Mouse (Mus musculus) cerebellum, postnatal 4 days (tissue): ENCODE results near the gene Glb1.
"Not testable (repeated sequence)": the region's sequence is repeated elsewhere in the genome, so short reads cannot be mapped to it uniquely, and the experiment has no call there.

Source experiments
- DNase-seq, 2 experiments: peaks; one replicate each; pipeline ENCODE4 v3.0.0; 2022; ENCODE audit warnings: low spot score in 2 of 2, mixed read lengths in 1 of 2

Glb1 gene

DNA sequence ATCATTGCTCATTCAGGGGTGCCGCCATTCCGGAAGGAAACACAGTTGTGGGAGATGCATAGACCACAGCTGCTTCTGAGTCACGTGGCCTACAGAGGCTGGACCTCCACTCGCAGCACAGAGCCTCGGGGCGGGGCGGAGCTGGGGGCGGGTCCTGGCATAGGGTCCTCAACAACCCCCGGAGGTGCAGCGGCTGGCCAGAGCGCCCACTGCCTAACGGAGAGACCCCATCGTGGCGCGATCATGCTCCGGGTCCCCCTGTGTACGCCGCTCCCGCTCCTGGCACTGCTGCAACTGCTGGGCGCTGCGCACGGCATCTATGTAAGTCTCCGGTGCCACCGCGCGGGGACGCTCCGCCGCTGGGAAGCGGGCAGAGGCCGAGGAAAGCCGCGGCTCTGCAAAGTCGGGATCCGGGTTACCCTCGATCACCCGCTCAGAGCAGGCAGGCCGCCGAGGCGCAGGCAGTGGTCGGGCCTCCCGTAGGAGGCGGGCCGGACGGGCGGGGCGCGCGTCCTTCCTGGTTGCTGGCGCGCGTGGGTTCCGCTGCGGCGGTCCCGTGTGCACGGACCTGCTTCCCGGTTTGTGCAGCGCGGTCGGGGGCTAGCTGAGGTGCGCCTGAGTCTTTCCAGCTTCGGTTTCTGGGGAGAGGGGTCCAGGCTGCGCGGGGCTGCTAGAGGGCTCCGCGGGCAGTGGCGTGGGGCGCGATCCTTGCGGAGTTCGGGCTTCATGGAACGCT is at the start of gene Glb1, which contains the start of gene Tmppe:
Gene Glb1 (plus strand): TSS at position 128 of the 736 bp plus-strand sequence.
Gene Tmppe (plus strand): TSS at position 157 of the 736 bp plus-strand sequence.
- DNase-seq, result peak; percentile 58 to 75

DNA sequence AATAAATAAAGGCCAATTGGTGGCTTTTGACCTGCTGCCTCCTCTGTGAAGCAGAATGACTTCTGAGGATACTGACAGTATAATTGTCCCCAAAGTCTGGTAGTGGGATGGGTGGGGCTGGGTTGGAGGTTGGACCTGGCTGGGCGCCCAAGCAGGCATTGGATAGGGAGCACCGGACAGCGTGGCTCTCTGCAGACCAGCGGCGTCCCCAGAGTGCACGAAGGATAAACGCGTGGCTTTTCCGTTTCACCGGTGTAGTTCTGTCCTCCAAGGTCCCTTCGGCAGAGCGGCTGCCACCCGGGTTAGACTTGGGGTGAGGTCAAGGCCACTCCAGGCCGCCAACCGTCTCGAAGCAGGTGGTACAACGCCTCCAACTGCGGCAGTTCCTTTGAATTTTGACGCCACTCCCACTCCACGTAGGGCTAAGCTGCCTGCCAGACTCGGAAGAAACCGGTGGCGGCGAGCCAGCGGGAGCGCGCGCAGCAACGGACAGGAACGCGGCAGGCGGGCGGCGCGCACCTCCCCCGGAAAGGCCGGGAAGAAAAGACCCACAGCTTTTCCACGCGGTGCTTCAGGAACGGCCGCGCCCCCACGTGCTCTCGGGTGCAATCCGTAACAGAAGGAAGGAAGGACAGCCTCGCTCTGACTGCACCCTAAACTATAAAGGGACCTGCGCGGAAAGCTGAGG is 32.9 kb upstream of the Glb1 start:
- peak; percentile 56 to 77 for DNase-seq

DNA sequence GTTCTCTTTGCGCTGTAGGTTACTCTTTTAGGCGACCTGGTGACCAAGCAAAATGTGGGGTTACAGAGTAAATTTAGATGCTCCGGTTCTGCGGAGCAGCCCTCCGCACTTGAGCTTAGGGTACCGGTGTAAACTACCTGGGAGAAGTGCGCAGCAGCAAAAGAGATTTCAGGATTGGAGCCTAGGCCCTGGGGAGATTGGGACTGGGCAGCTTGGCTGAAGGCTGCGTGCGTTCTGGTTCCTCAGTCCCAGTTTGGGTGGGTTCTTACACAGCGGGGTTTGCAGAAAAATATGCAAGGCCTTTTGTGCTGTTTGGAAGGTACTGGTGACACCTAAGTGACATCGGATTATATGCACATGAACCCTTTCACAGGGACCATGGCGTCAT is 32.4 kb upstream of the Glb1 start:
- DNase-seq, result no peak

DNA sequence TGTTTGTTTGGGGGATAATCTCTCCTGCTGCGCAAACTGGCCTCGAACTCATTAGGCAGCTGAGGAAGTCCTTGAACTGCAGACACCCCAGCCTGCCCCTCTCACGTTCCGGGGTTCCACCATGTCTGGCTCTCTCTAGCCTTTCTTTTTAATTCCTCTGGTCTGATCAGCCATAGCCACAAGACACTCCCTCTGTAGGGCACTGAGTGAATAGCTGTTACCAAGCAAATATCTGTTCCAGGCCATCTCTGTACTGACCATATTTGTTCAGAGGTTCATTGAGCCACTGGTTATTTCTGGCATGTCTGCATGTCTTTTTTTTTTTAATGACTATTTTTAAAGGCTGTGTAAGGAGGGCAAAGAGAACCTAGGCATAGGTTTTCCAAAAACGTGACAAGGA is 31.5 kb upstream of the Glb1 start:
- not testable (repeated sequence) for DNase-seq

DNA sequence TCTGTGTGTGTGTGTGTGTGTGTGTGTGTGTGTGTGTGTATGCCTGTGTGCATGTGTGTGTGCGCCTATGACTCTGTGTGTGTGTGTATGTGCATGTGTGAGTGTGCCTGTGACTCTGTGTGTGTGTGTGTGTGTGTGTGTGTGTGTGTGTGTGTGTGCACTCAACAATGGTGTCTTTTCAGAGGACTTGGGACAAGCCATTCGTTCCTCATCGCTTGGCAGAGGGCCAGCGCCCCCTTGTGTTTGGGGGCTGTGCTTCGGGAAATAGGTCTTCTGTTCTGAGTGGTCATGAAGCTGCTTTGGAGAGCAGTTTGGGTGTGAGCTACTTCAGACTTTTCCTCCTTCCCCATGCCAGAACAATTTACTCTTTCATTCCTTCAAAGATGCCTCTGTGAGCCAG is 29.2 kb upstream of the Glb1 start:
- not testable (repeated sequence) for DNase-seq

DNA sequence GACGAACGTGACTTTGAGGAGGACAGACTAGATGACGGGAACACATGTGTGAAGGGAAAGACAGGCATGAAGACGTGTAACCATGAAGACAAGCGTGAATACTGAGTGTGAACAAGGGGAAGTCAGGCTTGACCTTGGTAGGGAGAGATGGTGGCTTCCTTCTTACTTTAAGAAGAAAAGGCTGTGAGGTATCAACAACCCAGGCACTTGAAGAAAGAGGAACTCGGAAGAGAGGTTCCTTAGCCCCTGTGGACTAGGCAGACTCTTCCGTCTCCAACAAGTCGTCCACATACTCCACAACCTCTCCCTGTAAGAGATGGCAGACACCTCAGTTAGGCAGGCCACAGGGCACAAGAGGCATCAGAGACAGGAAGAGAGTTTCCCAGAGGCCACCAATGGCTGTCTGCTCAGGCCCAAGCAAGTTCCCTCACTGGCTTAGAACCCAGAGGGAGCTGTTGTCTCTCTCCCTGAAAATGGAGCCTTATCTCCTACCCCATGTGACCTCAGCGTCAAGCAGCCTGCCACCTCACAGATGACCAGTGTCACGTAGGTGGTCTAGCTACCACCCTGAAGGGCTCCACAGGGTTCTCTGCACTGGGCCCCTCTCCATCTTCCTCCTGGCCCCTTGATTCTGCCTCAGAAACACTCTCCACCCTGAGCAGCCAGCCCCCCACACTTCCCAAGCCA is 25.5 kb upstream of the Glb1 start:
- DNase-seq, result no peak

DNA sequence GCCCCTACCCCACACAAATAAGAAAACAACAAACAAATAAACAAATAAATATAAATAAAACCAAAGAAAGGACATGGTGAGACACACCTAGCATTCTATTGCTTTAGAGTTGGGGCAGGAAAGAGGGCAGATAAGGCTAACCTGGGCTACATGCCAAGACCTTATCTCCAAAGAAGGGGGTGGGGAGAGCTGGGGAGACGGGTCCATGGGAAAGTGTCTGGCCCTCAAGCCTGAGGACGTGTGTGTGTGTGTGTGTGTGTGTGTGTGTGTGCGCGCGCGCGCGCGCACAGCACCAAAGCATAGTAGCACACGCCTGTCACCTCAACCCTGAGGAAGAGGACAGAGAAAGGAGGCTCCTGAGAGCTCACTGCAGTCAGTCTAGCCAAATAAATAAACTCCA is 23.7 kb upstream of the Glb1 start:
- DNase-seq, result no peak

DNA sequence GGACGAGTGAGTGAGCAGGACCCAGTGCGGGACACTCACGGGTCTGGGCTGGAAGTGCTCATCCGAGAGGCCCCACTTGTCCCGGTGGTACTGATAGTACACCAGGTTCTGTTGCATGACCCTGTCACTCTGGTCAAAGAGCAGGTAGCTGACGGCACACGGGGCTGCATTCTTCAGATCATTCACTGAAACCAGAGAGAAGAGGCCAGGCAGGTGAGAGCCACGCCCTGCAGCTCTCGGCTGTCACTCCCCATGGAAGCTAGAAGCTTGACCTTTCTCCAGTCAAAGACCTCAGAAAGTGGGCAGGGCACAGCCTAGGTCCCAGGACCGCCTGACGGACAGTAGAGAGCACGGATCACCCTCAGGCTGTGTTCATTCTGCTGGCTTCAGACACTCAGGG is 21.0 kb upstream of the Glb1 start:
- no peak for DNase-seq

DNA sequence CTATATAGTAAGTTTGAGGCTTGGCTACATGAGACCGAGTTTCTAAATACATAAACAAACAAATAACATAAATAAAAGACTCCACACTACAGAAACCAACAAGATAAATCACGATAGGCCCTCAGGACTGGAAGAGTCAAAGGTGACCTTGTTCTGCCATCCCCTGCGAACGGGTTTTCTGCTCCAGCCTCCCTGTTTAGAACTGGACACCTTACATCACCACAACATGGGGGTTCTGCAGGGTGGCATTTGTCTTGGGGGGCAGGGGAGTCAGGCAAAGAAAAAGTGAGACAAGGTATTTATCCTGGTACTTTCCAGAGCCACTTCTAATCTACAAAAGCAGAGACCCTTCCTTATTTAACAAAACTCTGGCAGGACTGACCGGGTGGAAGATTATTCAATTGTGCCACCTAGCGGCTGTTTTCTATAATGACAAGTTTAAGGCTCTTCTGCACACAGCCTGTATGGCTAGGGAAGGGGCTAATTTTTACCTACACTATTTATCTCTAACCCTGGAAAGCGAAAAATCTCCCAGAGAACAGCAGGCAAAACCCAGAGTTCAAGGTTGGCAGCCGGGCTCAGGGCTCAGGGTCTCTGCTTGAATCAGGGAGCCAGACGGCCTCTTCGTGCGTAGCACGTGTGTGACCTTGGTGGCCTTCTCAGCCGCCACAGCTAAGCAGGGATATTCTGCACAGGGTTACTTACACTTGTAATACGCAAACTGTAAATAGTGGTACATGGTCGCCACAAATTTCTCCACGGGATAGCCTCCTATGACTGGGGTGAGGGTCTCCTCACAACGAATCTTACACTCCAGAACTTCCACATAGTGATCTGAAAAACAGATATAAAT is 19.8 kb upstream of the Glb1 start:
- peak in 1 of 2 experiments; percentile 38 for DNase-seq

DNA sequence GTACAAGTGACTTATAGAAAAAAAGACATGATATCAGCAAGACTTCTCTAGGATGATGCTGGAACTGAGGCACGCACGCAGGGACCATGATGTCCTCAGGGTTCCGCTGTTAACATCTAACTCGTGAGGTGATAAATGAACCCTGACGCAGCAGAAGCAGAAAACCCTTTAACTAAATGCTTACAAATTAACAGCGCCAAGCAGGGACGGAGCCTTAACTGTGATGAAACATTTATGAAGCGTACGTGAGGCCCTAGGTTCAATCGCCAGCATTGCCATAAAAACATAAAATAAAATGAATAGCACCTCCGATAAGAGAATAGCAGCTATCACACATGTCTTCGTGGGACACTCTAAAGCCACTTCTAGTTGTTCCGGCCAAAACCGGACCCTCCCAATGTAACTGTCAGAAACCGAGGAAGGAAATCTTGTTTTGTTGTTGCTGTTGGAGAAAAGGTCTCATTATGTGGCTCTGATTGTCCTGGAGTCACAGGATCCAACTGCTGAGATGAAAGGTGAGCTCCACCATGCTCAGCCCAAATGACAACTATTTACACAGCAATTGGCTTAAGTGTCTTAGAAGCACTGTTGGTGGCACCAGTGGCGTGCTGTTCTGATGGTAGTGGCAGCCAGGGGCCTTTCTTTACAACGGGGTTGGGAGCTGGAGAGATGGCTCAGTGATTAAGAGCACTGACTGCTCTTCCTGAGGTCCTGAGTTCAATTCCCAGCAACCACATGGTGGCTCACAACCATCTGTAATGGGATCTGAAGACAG is 17.8 kb upstream of the Glb1 start:
- no peak for DNase-seq

DNA sequence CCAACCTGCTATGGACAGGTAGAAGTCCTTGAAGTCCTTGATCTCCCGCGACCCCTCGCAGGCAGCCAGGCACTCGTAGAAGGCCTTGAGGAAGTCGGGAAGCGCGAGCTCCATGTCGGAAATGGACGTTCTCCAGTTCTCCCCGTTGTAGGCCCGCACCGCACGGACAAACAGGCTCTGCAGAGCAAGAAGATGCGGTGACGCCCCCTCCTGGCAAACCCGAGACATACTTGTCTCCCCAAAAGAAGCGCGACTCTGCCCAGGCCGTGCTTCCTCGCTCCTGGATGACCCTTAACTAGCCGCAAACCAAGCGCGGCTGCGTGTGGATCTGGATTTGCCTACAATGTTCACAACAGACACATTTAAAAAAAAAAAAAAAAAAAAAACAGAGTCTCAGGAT is 16.2 kb upstream of the Glb1 start:
- peak in 1 of 2 experiments; percentile 19 for DNase-seq

DNA sequence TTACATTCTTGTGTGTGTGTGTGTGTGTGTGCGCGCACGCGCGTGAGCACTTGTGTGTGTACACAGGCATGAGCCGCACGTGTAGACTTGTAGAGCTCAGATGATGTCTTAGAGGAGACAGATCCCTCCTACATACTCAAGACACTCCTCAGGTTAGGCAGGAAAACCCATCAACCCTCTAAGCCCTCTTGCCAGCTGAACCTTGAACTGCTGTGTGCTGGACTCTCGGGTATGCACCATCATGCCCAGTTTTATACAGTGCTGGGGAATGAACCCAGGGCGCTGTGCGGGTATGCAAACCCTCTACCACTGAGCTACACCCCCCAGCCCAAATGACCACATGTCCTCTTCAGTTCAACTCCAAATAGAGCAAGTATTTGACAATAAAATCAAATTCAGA is 15.7 kb upstream of the Glb1 start:
- DNase-seq, result peak in 1 of 2 experiments; percentile 16

DNA sequence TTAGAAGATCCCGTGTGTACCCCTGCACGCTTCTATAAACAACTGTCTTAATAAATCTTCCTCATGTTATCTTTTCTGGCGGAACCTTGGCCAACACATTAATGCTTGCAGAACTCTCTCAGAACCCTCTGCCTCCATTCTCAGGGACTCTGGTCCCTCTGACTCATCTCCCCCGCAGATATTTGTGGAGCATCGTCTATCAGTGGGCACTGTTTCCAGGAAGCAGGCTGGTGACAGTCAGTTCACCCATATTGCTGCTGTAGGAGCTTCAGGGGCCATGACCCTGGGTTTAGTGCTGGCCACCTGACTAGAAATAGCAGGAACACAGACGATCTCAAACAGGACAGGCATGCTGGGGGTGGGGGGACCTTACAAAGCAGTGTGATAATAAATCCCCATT is 13.8 kb upstream of the Glb1 start:
- peak in 1 of 2 experiments; percentile 7 for DNase-seq

DNA sequence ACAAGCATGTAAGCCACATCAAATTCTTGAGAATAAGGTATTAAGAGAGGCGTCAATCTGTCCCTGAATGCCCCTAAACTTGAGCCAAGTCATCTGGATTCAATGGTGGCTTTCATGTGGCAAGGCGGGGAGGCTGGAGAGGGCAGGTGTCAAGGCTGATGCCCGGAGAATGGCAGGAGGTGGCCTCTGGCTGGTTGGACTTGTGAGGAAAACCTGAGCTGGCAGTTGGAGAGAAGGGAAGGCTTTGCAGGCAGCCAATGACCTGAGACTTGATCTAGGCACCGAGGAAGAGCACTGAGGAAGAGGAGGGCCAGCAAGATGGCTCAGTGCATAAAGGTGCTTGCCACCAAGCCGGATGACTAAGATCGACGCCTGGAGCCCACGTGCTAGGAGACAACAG is 12.6 kb upstream of the Glb1 start:
- no peak for DNase-seq

DNA sequence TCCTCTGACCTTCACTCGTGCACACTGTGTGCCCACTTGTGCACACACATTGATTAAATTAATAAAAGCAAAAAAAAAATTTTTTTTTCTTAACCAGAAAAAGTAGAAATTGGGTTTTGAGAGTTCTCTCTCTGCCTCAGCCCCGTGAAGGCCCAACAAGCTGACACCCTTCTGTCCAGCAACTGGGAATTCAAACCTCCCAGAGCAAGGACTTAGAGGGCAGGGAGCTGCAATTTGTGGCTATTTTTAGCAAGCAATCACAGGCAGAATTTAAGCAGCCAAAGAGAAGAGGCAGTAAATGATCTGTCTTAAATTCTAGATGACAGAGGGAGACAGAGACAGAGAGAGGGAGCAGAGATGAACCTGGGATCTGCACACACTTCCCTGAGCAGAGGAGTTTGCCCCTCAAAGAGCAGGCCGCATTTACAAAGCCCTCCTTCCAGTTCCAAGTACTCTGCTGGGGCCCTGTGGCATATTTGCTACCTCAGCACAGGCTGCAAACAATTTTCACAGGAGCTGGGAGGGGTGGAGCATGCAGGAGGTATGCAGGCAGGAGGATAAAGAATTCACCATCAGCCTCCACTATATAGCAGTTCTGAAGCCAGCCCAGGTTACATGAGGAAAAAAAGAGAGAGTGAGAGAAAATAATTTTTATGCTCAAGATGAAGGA is 12.0 kb upstream of the Glb1 start:
- DNase-seq, result no peak

DNA sequence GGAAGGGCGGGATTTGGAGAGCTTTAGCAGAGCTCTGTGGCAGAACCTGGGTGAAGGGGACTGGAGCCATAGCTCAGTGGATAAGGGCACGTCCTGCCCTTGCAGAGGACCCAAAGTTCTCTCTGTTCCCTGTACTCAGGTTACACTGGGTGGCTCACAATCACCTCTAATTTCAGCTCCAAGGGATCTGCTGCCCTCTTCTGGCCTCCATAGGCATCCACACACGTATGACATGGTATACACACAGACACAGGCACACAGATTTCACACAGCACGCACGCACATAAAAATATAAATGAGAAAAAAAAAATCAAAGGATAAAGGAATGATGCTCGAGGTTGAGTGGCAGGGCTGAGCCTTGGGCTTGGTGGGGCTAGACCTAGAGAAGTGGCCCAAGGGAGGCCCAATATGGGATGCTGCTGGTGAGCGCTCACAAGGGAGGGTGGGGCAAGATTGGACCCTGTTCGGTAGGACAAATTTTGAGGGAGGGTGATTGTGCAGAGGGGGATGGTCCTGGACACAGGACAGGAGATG is 11.4 kb upstream of the Glb1 start:
- no peak for DNase-seq

DNA sequence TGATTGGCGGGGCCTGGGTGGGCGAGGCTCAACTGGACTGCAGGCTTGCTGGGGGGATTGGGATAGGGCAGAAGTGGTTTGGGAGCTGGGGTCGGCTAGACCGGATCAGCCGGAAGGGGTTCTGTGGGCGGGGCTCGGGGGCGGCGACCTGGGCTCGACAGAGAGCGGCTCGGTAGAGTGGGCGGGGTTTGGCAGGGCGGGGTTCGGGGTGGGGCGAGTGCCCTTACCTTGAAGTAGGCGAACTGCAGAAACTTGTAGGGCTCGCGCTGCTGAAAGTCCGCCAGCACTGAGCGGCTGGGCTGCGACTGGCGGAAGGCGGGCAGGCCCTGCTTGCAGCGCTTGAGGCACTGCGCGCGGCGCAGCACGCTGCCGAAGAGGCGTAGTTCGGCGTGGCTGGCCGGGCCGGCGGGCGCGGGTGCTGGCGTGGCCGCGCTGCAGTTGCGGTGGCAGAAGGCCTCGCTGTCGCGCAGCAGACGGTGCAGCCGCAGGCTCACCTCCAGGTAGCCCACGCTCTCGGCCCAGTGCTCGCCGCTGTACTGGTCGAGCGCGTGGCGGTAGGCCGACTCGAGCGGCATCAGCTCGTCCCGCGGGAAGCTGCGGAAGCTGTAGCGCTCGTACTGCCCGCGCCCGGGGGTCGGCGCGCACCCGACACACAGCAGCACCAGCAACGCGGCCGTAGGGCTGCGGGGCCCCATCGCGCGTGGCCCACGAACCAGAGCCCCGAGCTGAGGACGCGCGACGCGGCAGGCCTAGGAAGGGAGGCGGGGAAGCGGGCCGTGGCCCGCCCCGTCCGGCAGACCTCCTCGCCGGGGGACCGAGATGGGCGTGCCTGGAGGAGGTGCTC is 10.7 kb upstream of the Glb1 start, which contains the start of gene Crtap:
Gene Crtap (minus strand): TSS at position 771 of the 844 bp plus-strand sequence.
- peak in 1 of 2 experiments; percentile 55 for DNase-seq

DNA sequence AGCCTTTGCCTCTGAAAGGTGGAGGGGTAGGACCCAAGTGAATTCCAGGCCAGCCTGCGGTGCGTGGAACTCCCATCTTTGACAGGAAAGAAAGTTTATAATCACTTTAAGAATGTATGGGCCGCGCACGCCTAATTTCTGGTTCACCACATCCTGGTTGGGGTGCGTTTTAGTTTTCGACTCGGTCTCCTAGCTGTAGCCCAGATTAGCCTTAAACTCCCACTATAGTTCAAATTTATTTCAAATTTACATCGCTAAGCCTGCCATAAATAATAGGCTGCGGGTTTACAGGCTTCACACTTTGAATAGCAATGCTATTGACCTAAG is 10.2 kb upstream of the Glb1 start:
- DNase-seq, result no peak

DNA sequence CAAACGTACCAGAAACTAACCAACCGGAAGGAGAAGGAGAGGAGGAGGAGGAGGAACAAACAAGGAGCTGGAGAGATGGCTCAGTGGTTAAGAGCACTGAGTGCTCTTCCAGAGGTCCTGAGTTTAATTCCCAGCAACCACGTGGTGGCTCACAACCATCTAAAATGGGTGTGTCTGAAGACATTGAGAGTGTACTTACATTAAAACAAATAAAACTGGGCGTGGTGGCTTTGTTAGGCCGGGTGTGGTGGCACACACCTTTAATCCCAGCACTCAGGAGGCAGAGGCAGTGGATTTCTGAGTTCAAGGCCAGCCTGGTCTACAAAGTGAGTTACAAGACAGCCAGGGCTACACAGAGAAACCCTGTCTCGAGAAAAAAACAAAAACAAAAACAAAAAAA is 6.7 kb upstream of the Glb1 start:
- not testable (repeated sequence) for DNase-seq
